In genomic region chr4:145320624-145321023, GRCm38 (mm10) we compare ENCODE assay signal across 12 mouse cellular contexts. TPM values are rescaled to one million over a fixed set of nuclear protein-coding genes. Genes with fewer than 3 reads are reported as not detected.
"Had no signal": no experiment of that assay in that cellular context is flagged by ENCODE, and none has a peak within 500 bp of the region (broad histone marks: within the 10 kb centered on the region; RNA-seq: fewer than 3 reads in every experiment).

No protein-coding gene starts in this region.

- DNase-seq: kidney, adult 18-20 months; kidney, adult 9 months; kidney, postnatal 25 days; layer of hippocampus, postnatal 36 days; liver; lung, adult 18-20 months; lung, postnatal 10 days; lung, postnatal 36 days; retina, postnatal 1 day had no signal

RNA-seq across cellular contexts. Expression of gene Tnfrsf8, which starts 5.7 kb away (rescaled TPM):
- polyA plus RNA-seq: liver, embryonic 12.5 days; midbrain, embryonic 10.5 days; neural tube, embryonic 13.5 days had no signal
